Mouse (Mus musculus) midbrain, postnatal 0 days (tissue): ENCODE results near the gene Pde6h. TPM values are rescaled to one million over a fixed set of nuclear protein-coding genes. Genes with fewer than 3 reads are reported as not detected.
A peak's percentile ranks its signal among the peaks of the same experiment; 100 is the strongest.

Source experiments
- ATAC-seq: fragments of 200-750 bp; cut with Nextera tagmentation; 2 replicates; pipeline ENCODE4 v1.8.0; 2017; ENCODE audit warnings: moderate number of reproducible peaks, mild to moderate bottlenecking, moderate TSS enrichment, moderate library complexity; ENCODE audit not compliant: low FRiP score
- DNase-seq: peaks from one replicate; pipeline ENCODE4 v3.0.0-alpha.2; 2015; ENCODE audit warnings: low spot score
- H3K27ac ChIP-seq: fragments of 300-500 bp; sonication (generic); 2 replicates; pipeline ENCODE4 v1.5.1; 2014; ENCODE audit warnings: low read depth, mild to moderate bottlenecking, low read length, mixed read lengths
- H3K27me3 ChIP-seq: fragments of 300-500 bp; sonication (generic); 2 replicates; pipeline ENCODE4 v1.6.1; 2014; ENCODE audit warnings: low read length, control low read depth, mixed read lengths; ENCODE audit not compliant: insufficient read depth
- H3K36me3 ChIP-seq: fragments of 300-500 bp; sonication (generic); 2 replicates; pipeline ENCODE4 v1.6.1; 2014; ENCODE audit warnings: low read length, control low read depth, mixed read lengths; ENCODE audit not compliant: insufficient read depth
- H3K4me1 ChIP-seq: fragments of 300-500 bp; sonication (generic); 2 replicates; pipeline ENCODE4 v1.6.1; 2014; ENCODE audit warnings: mild to moderate bottlenecking, control low read depth, antibody characterized with exemption, low read length, mixed read lengths; ENCODE audit not compliant: insufficient read depth
- H3K4me2 ChIP-seq: fragments of 300-500 bp; sonication (generic); 2 replicates; pipeline ENCODE4 v1.6.1; 2014; ENCODE audit warnings: low read depth, mild to moderate bottlenecking, low read length, mixed read lengths; ENCODE audit not compliant: poor library complexity, severe bottlenecking
- H3K4me3 ChIP-seq: fragments of 300-500 bp; sonication (generic); 2 replicates; pipeline ENCODE4 v1.5.1; 2014; ENCODE audit warnings: low read depth, mild to moderate bottlenecking, low read length, moderate library complexity
- H3K9ac ChIP-seq: fragments of 300-500 bp; sonication (generic); replicated peaks from 2 replicates; pipeline ENCODE4 v1.6.1; 2014; ENCODE audit warnings: mild to moderate bottlenecking, low read length, moderate library complexity, mixed read lengths; ENCODE audit not compliant: poor library complexity, severe bottlenecking
- H3K9me3 ChIP-seq: fragments of 300-500 bp; sonication (generic); 2 replicates; pipeline ENCODE4 v1.6.1; 2016; ENCODE audit warnings: low read length, control low read depth
- CTCF ChIP-seq: IDR thresholded peaks from 2 replicates; pipeline ENCODE4 v1.5.1; 2016; ENCODE audit warnings: antibody characterized with exemption, mild to moderate bottlenecking
- WGBS: fragments of 180-500 bp; shearing (Covaris S2); extraction: QIAGEN DNeasy Blood & Tissue Kit; methylation state at CpG from one replicate; pipeline ENCODE4 v1.1.7; 2014; 5-methylcytosine and 5-hydroxymethylcytosine counted together
- polyA plus RNA-seq: library from polyadenylated mRNA; unstranded; fragments of >200 nt; fragmentation: Nextera tagmentation; extraction: Ambion mirVana; gene quantifications from 2 replicates; pipeline ENCODE4 v1.2.1, GENCODE M21; 2015
- total RNA-seq: library from RNA; depleted of rRNA; stranded (reverse); fragments of >200 nt; gene quantifications from 2 replicates; pipeline ENCODE4 v1.2.3, GENCODE M21; 2014

Gene Pde6h
- total and polyA plus RNA-seq, 2 experiments from 2014 or later: 0.05 to 0.84 TPM

DNA sequence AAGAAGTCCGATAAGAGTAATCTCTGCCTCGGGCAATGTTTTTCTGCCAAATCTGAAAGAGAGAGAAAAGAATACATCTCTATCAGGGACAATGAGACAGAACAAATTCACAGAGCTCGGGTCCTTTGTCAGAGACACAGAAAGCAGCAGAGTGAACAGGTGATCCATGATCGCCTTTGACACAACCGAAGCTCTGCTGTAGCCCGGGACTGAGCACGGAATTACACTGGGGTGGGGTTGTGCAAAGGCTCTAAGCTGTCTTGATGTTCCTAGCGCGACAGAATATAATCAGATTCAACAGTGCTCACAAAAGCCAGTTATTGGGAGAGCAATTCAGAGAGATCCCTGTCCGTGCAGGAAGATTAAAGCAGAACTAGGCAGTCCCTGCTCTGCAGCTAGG is 77.1 kb downstream of the Pde6h start:
- no peak for TF ChIP-seq CTCF
- ATAC-seq: no peak
- 24% methylated on average over 10 of the region's 10 CpGs for WGBS
- no peak overlapping the region for H3K9ac ChIP-seq
- H3K4me2 ChIP-seq: no peak overlapping the region
- peak overlapping the region; percentile 43; the same call in 1 of the 2 replicates for H3K27ac ChIP-seq
- no peaks in the 10 kb centered on the region for H3K4me1 ChIP-seq
- no peak for DNase-seq
- no peaks in the 10 kb centered on the region for H3K9me3 ChIP-seq
- no peak overlapping the region for H3K4me3 ChIP-seq
- H3K27me3 ChIP-seq: no peaks in the 10 kb centered on the region
- H3K36me3 ChIP-seq: no peaks in the 10 kb centered on the region

DNA sequence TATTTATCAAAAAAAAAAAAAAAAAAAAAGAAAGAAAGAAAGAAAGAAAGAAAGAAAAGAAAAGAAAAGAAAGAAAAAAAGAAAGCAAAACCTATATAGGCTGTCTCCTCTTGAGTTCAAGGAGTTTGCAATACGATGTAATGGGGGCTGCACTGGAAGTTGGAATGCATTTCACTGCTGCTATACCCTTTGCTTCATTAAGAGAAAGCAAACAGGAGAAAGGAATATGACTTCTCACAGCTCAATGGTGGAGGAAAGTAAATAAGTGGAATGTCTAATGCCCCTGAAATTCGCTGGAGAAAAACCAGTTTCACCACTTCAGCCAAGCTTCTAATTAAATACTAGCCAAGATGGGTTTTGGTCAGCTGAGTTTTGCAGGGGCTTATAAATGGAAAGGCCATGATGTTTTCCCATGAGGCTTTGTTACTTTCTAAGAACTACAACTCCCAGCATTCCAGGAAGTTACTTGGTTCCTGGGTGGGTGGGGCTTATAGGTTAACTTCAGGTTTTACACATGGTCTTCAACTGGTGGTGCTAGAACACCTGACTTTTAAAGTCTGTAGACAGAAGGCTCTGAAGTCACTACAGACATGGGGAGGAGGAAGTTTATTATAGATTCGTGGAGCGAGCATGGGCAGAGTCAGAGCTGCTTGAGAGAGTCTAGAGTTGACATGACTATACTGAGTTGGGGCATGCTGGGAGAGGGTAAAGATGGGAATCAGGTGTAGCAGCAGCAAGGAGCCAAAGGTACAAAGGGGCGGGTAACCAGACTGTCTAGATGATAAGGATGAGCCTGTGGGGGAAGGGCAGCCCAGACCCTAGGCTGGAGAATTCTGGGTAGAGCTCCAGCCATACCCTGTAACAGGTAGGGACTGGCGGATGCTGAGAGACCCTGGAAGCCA is 77.9 kb downstream of the Pde6h start:
- H3K9ac ChIP-seq: no peak overlapping the region
- H3K4me1 ChIP-seq: no peaks in the 10 kb centered on the region
- DNase-seq: peak; percentile 19
- H3K27ac ChIP-seq: no peak overlapping the region
- H3K4me3 ChIP-seq: no peak overlapping the region
- no peaks in the 10 kb centered on the region for H3K27me3 ChIP-seq
- ATAC-seq: peak; percentile 41; the same call in 1 of the 2 replicates
- no peaks in the 10 kb centered on the region for H3K36me3 ChIP-seq
- TF ChIP-seq CTCF: no peak
- H3K4me2 ChIP-seq: no peak overlapping the region
- WGBS: 85% methylated on average over 6 of the region's 6 CpGs
- no peaks in the 10 kb centered on the region for H3K9me3 ChIP-seq

DNA sequence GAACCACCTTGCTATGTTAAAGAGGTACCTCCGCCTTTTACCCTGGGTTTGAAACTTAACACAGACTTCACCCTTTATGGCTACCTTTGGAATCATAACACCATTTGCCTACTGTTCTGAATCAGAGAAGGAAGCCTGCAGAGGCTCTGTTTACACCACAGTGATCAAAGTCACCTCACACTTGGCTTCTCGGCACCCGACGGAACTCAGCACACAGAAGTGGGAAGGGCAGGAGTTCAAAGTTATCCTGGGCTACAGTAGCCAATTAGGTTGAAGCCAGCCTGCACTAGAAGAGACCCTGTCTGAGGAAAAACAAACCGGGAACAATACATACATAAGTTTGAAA is 78.5 kb downstream of the Pde6h start:
- Histone ChIP-seq H3K4me1 (no peaks in the 10 kb centered on the region), H3K9ac (no peak overlapping the region), H3K27me3 (no peaks in the 10 kb centered on the region), H3K4me2 (no peak overlapping the region), H3K9me3 (no peaks in the 10 kb centered on the region), H3K36me3 (no peaks in the 10 kb centered on the region), H3K4me3 (no peak overlapping the region), H3K27ac (no peak overlapping the region)
- no peak for TF ChIP-seq CTCF
- WGBS: 85% methylated on average over 5 of the region's 5 CpGs
- DNase-seq: no peak
- ATAC-seq: no peak

DNA sequence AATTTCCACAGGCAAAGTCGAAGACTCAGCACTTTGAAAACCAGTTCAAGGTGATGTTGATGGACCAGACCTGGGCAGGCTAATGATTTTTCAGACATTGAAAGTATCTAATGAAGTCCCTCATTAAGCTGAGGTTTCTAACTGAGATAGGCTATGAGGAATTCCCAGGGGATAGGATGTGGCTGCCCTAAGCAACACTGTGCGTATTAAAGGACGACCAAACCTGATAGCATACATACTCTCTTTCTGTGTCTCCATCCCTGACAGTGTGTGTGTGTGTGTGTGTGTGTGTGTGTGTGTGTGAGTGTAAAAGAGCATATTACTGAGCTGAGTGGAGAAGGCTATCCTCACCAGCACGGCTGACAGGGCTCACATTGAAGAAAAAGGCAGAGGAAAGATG is 80.7 kb downstream of the Pde6h start:
- Histone ChIP-seq H3K36me3 (no peaks in the 10 kb centered on the region), H3K9ac (no peak overlapping the region), H3K4me2 (no peak overlapping the region), H3K4me1 (no peaks in the 10 kb centered on the region), H3K27me3 (no peaks in the 10 kb centered on the region), H3K27ac (no peak overlapping the region), H3K9me3 (no peaks in the 10 kb centered on the region), H3K4me3 (no peak overlapping the region)
- 73% methylated on average over 4 of the region's 4 CpGs for WGBS
- TF ChIP-seq CTCF: no peak
- DNase-seq: no peak
- ATAC-seq: 0 out of 2 replicates have a peak, but pooled peaks have one; percentile 31

DNA sequence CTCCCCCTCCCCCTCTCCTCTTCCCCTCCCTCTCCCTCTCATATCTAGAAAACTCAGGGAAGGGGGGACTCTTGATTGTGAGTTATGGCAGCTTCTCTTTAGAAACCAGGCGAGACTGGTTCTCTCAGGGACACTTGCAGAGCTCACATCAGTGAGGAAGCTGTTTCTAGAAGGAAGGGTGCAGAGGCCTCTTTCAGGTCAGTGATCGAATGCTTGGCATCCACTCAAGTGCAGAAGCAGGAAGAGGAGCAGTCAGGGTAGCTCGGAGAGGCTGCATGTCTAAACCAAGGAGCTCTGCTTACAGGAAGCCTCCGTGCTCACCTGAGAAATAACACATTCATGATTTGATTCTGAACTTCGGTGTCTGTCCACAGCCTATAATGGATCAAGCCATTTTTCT is 87.6 kb downstream of the Pde6h start:
- 83% methylated on average over 5 of the region's 5 CpGs for WGBS
- ATAC-seq: no peak
- no peaks in the 10 kb centered on the region for H3K27me3 ChIP-seq

DNA sequence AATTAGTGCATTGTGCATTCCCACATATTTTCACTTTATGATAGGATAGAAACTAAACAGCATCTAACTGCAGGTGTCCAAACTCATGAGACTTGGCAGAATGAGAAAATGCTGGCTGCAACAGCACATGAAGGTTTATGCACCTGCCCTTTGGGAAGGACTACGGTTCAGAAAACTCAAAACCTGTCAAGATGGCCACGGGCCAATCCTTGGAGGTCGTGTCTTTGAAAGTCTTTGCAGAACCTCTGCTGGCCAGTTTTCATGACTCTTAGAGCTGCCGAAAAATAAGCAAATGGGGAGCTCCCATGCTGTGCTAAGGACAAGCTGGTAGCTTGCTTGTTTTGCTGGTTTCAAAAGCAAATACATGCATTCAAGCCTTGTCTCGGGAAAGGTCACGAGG is 90.7 kb downstream of the Pde6h start:
- no peak for TF ChIP-seq CTCF
- Histone ChIP-seq H3K9ac (no peak overlapping the region), H3K4me3 (no peak overlapping the region), H3K27me3 (no peaks in the 10 kb centered on the region), H3K36me3 (no peaks in the 10 kb centered on the region), H3K4me2 (no peak overlapping the region), H3K27ac (no peak overlapping the region), H3K4me1 (no peaks in the 10 kb centered on the region), H3K9me3 (no peaks in the 10 kb centered on the region)
- DNase-seq: peak; percentile 32
- no peak for ATAC-seq
- 71% methylated on average over 6 of the region's 6 CpGs for WGBS

More for the DNA sequence above, 87.6 kb downstream of the Pde6h start:
- H3K27ac ChIP-seq: no peak overlapping the region
- DNase-seq: no peak
- H3K9ac ChIP-seq: no peak overlapping the region
- no peaks in the 10 kb centered on the region for H3K4me1 ChIP-seq
- H3K4me3 ChIP-seq: no peak overlapping the region
- H3K36me3 ChIP-seq: no peaks in the 10 kb centered on the region
- no peaks in the 10 kb centered on the region for H3K9me3 ChIP-seq
- no peak overlapping the region for H3K4me2 ChIP-seq
- no peak for TF ChIP-seq CTCF
